Mouse (Mus musculus): ENCODE measurements around the gene Fmn2. TPM values are rescaled to one million over a fixed set of nuclear protein-coding genes. Genes with fewer than 3 reads are reported as not detected.

Gene Fmn2
- polyA plus RNA-seq, 1 experiment from 2014 or later = 5.6 TPM

DNA sequence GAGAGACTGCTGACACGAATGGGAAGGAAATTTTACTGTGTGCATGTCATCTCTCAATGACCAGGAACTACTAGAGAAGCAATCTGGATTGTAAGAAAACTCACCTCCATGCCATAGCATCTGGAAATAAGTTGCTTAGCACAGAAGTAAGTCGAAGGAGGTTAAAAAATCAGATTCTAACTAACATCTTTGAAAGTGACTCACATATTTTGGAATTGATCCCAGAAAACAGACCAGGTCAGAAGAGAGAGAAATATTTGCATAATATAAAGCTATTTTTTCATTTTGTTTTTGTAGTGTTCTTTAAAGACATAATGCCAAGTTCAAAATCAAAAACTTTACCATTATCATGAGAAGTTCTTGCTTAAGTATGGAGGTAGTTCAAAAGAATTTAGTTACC is 187.7 kb downstream of the Fmn2 start:
- no peaks in the 10 kb centered on the region for H3K4me1 ChIP-seq
- H3K27me3 ChIP-seq (ENCODE audit: low read depth, poor library complexity, severe bottlenecking) = no peaks in the 10 kb centered on the region
- H3K9me3 ChIP-seq (replicated peaks) = no peaks in the 10 kb centered on the region
- no peak for DNase-seq (ENCODE audit: low spot score)
- H3K4me3 ChIP-seq = no peak overlapping the region
- 91% methylated on average over 2 of the region's 2 CpGs for WGBS
- no peaks in the 10 kb centered on the region for H3K36me3 ChIP-seq
- H3K27ac ChIP-seq (replicated peaks) = no peak overlapping the region

DNA sequence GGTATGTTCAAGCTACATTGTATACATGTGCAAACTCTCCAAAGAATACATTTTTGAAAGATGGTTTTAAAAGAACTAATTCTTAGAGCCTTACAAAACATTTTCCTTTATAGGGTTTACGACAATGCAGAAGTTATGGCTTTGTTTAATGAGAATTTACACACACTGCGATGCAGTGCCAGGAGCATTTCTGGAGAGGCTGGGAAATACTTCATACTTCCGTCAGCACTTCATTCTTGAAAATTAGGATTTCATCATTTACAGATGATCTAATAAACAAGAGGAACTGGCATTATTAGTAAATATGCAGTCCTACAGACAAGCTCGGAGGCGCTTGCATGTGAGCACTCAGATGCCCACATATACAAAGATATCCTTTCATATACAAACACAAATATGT is 199.2 kb downstream of the Fmn2 start:
- no peak overlapping the region for H3K27ac ChIP-seq (replicated peaks)
- H3K27me3 ChIP-seq (ENCODE audit: low read depth, poor library complexity, severe bottlenecking) = no peaks in the 10 kb centered on the region
- no peak for DNase-seq (ENCODE audit: low spot score)
- no peak overlapping the region for H3K4me3 ChIP-seq
- no peaks in the 10 kb centered on the region for H3K9me3 ChIP-seq (replicated peaks)
- H3K4me1 ChIP-seq = no peaks in the 10 kb centered on the region
- peaks cover 54% of the 10 kb centered on the region for H3K36me3 ChIP-seq
- WGBS = 96% methylated on average over 5 of the region's 5 CpGs

DNA sequence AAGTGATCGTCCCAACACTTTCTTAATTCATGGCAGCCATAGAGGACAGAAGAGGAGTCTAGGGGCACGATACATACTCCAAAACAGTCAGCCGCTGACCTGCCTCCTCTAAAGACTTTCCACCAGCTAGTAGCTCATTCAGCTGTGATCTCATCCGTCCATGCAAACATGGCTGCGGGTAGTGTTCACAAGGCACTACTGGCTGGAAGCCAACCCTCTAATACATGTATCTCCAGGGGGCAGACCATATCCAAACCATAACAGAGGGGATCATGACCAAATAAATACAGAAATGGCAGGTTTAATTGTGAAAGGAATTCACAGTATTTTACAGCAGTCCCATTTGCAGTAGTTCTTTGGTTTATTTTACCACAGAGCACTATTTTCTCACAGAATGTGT is 200.2 kb downstream of the Fmn2 start:
- H3K4me3 ChIP-seq = no peak overlapping the region
- no peaks in the 10 kb centered on the region for H3K27me3 ChIP-seq (ENCODE audit: low read depth, poor library complexity, severe bottlenecking)
- H3K36me3 ChIP-seq = peaks cover 55% of the 10 kb centered on the region
- no peak for DNase-seq (ENCODE audit: low spot score)
- H3K4me1 ChIP-seq = no peaks in the 10 kb centered on the region
- H3K9me3 ChIP-seq (replicated peaks) = no peaks in the 10 kb centered on the region
- H3K27ac ChIP-seq (replicated peaks) = no peak overlapping the region
- 93% methylated on average over 5 of the region's 5 CpGs for WGBS

DNA sequence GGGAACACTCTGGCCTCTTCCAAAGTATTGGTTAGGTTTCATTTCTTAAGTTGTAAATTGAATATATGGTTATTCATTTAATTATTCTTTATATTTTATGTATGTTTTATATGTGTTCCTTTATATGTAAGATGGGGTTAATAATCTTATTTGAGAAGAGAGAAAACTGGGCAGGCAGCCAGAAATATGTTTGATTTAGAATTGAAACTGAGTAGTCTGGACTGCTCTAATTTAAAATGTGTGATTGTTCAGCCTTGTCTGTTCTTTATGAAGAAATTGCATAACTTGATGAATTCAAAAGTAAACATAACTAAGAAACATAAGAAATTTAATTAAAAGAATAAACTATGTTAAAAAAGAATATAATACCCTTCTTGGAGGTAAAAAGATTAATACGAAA is 202.3 kb downstream of the Fmn2 start:
- H3K4me1 ChIP-seq = no peaks in the 10 kb centered on the region
- H3K27me3 ChIP-seq (ENCODE audit: low read depth, poor library complexity, severe bottlenecking) = no peaks in the 10 kb centered on the region
- WGBS = 98% methylated on average over 1 of the region's 1 CpGs
- H3K9me3 ChIP-seq (replicated peaks) = no peaks in the 10 kb centered on the region
- DNase-seq (ENCODE audit: low spot score) = no peak
- H3K4me3 ChIP-seq = no peak overlapping the region
- H3K36me3 ChIP-seq = peaks cover 49% of the 10 kb centered on the region
- no peak overlapping the region for H3K27ac ChIP-seq (replicated peaks)

DNA sequence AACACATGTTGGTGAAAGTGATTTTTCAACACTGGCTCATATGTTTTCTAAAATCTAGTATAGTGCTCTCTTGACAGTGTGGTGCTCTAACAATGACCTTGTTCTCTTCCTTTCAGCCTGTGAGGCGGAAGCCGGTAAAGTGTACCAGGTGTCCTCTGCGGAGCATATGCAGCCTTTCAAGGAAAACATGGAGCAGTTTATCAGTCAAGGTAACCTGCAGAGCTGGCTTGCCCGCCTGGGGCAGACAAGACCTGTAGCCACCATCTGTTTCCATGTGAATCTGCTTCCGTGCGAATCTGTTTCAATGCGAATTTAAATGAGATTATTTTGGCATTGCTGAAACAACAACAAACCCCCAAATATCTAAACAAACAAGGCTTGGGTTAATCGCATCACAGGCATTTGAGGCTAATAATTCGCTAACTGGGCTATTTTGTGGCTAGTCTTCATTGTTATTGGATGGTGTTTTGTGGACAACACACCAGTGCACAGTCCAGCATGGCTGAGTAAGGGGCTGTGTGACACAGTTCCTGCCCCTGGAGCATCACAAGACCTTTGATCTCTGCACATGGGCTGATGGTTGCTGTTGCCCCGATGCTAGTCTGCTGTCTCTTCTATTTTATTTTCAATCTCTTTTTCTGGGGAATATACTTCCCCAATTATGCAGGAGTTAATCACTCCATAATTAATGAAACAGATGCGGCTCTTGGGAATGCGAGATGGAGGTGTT is 218.3 kb downstream of the Fmn2 start:
- WGBS = 94% methylated on average over 12 of the region's 12 CpGs
- H3K36me3 ChIP-seq = peaks cover 45% of the 10 kb centered on the region
- no peaks in the 10 kb centered on the region for H3K4me1 ChIP-seq
- H3K27me3 ChIP-seq (ENCODE audit: low read depth, poor library complexity, severe bottlenecking) = no peaks in the 10 kb centered on the region
- H3K9me3 ChIP-seq (replicated peaks) = no peaks in the 10 kb centered on the region
- no peak overlapping the region for H3K27ac ChIP-seq (replicated peaks)
- no peak for DNase-seq (ENCODE audit: low spot score)
- no peak overlapping the region for H3K4me3 ChIP-seq

DNA sequence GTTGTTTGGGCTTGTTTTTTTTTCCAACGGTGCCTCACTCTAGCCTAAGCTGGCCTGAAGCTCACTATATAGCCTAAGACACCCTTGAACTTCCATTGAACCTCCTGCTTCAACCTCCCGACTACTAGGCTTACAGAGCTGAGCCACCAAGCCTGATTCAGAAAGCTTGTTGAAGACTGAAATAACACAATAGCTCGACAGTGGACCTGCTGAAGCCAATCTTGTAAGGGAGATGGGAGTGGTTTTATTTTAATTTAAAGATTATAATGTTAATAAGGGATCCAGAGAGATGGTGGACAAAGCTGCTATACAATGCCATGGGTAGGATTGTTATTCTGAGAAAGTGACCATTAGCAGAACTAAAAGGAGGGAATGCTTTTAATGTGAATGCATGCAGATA is 227.1 kb downstream of the Fmn2 start:
- Histone ChIP-seq H3K4me3 (no peak overlapping the region), H3K27me3 (ENCODE audit: low read depth, poor library complexity, severe bottlenecking) (no peaks in the 10 kb centered on the region), H3K9me3 (replicated peaks) (no peaks in the 10 kb centered on the region), H3K36me3 (peaks cover 9% of the 10 kb centered on the region), H3K27ac (replicated peaks) (no peak overlapping the region), H3K4me1 (no peaks in the 10 kb centered on the region)
- 78% methylated on average over 3 of the region's 3 CpGs for WGBS
- no peak for DNase-seq (ENCODE audit: low spot score)

DNA sequence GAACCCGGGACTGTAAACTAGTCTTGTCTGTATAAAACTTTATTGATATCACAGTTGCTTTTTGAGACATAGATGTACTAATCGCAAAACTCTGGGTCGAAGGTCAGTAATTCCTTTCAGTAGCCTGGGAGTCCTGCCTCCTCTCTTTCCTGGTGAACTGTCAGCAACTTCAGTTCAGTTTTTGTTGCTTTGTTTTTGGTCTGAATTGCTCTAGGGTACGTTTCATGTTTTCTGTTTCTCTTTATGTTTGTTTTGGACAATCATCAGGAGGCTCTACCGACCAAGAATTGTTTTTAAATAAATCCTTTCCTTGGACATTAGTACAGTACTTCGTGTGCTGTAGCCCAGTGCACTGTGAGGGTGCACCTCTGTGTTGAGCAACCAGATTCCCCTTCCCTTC is 231.1 kb downstream of the Fmn2 start:
- Histone ChIP-seq H3K9me3 (replicated peaks) (no peaks in the 10 kb centered on the region), H3K4me1 (no peaks in the 10 kb centered on the region), H3K27me3 (ENCODE audit: low read depth, poor library complexity, severe bottlenecking) (no peaks in the 10 kb centered on the region), H3K36me3 (no peaks in the 10 kb centered on the region), H3K4me3 (no peak overlapping the region), H3K27ac (replicated peaks) (no peak overlapping the region)
- WGBS = 83% methylated on average over 6 of the region's 6 CpGs
- no peak for DNase-seq (ENCODE audit: low spot score)

DNA sequence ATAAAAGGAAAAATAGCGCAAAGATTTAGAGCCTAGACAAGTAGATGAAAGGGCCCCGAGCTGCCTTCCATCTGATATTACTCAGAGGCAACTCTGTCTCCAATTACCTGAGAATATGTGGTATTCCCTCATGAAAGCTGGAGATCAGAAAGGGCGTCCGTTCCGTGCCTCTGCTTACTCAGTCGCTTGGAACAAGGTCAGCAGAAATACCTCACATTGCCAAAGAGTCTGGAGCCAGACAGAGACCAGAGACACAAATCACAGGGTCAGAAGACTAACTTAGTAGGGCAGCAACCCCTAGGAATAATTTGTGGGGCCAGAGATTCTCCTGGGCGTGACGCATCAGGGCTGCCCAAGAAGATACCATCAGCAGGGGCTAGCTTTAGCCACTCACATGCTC is 237.3 kb downstream of the Fmn2 start:
- Histone ChIP-seq H3K27me3 (ENCODE audit: low read depth, poor library complexity, severe bottlenecking) (no peaks in the 10 kb centered on the region), H3K27ac (replicated peaks) (no peak overlapping the region), H3K36me3 (no peaks in the 10 kb centered on the region), H3K4me1 (no peaks in the 10 kb centered on the region), H3K9me3 (replicated peaks) (no peaks in the 10 kb centered on the region), H3K4me3 (no peak overlapping the region)
- WGBS = 84% methylated on average over 8 of the region's 8 CpGs
- no peak for DNase-seq (ENCODE audit: low spot score)

DNA sequence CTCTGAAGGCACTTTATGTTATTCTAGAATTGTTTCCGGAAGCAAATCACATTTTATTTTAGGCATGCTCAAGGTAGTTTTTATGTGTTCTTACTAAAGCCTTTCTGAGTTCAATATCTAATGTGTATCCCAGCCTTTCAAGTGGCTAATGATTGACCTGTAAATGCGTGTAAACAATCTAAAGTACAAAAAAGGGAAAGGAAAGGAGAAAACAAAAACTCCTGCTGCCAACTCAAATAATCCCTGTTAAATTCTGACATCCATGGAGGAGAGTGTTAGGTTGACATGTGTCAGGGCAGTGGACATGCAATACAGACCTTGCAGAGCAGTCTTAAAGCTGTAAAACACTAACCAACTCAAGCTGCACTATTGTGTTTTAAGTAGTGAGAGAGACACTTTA is 241.0 kb downstream of the Fmn2 start:
- 83% methylated on average over 2 of the region's 2 CpGs for WGBS
- Histone ChIP-seq H3K4me3 (no peak overlapping the region), H3K36me3 (peaks cover 7% of the 10 kb centered on the region; the same call in 1 of the 2 replicates), H3K27ac (replicated peaks) (no peak overlapping the region), H3K27me3 (ENCODE audit: low read depth, poor library complexity, severe bottlenecking) (no peaks in the 10 kb centered on the region), H3K4me1 (0 out of 2 replicates have a peak, but pooled peaks cover 2% of the 10 kb centered on the region), H3K9me3 (replicated peaks) (no peaks in the 10 kb centered on the region)
- no peak for DNase-seq (ENCODE audit: low spot score)

DNA sequence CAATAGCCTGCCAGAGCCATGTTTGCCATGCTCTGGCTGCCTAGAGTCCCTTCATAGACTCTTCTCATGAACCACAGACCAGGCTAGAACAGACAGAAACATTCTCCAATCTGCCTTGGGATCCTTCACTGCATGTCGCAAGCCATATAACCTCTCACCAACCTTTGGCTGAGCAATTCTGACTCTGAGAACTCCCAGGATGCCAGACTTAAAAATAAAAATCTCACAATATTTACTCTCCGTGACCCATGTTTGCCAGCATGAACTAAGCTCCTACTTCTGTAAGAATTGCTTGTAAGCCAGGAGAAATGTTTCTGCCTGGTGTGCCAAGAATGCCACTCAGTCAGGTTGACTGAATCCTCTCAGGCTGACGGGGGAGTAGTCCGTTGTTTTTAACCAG is 246.9 kb downstream of the Fmn2 start:
- Histone ChIP-seq H3K27ac (replicated peaks) (no peak overlapping the region), H3K4me3 (no peak overlapping the region), H3K27me3 (ENCODE audit: low read depth, poor library complexity, severe bottlenecking) (no peaks in the 10 kb centered on the region), H3K36me3 (peaks cover 7% of the 10 kb centered on the region; the same call in 1 of the 2 replicates), H3K4me1 (0 out of 2 replicates have a peak, but pooled peaks cover 7% of the 10 kb centered on the region), H3K9me3 (replicated peaks) (no peaks in the 10 kb centered on the region)
- DNase-seq (ENCODE audit: low spot score) = no peak
- WGBS = 92% methylated on average over 4 of the region's 4 CpGs

DNA sequence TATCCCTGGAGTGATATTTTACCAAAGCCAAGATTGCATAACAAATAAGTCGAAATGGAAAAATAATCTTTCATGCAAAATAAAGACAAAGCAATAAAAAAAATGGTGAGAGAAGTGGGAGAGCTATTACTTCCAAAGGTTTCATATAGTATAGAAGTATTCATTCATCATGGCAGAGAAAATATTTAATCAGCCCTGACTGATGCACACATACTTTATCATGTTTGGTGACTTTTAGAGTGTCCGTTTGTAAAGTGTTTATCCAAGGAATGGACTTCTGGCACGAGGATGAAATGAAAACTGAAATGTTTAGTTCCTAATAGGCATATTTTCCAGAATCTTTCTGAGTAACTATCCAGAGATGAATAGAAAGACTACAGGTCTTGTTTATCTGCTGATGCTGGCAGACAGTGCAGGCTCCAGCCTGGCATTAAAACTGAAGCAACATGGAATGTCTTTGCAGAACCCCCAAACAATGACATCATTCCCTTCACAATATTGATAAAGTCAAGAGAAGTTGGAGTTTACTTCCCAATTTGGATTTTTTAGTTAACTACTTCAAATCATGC is 249.4 kb downstream of the Fmn2 start:
- DNase-seq (ENCODE audit: low spot score) = no peak
- peaks cover 7% of the 10 kb centered on the region; the same call in 1 of the 2 replicates for H3K36me3 ChIP-seq
- 0 out of 2 replicates have a peak, but pooled peaks cover 7% of the 10 kb centered on the region for H3K4me1 ChIP-seq
- H3K27me3 ChIP-seq (ENCODE audit: low read depth, poor library complexity, severe bottlenecking) = no peaks in the 10 kb centered on the region
- WGBS = 84% methylated on average over 3 of the region's 3 CpGs
- no peaks in the 10 kb centered on the region for H3K9me3 ChIP-seq (replicated peaks)
- no peak overlapping the region for H3K4me3 ChIP-seq
- no peak overlapping the region for H3K27ac ChIP-seq (replicated peaks)

DNA sequence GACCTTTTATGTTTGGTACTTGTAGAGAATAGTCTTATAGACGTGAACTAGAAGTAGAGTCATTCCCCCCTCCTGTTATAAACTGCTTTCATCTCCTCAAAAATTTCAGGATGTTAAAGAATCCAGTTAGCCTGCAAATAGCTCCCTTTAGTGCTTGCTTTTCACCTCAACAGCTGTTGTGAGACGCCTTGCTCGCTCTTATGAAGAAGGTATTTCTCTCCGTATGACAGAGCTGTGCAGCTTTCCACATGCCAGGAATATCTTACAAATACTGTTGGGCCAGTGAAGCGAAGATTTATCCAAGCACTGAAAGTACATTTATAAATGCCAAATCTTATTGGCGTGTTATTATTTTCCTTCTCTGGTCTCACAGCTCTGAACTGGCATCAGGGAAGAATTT is 257.7 kb downstream of the Fmn2 start:
- Histone ChIP-seq H3K27me3 (ENCODE audit: low read depth, poor library complexity, severe bottlenecking) (no peaks in the 10 kb centered on the region), H3K36me3 (no peaks in the 10 kb centered on the region; the same call in 1 of the 2 replicates), H3K4me1 (peaks cover 11% of the 10 kb centered on the region; the same call in 1 of the 2 replicates), H3K4me3 (no peak overlapping the region), H3K9me3 (replicated peaks) (no peaks in the 10 kb centered on the region), H3K27ac (replicated peaks) (no peak overlapping the region)
- 78% methylated on average over 6 of the region's 6 CpGs for WGBS
- no peak for DNase-seq (ENCODE audit: low spot score)

DNA sequence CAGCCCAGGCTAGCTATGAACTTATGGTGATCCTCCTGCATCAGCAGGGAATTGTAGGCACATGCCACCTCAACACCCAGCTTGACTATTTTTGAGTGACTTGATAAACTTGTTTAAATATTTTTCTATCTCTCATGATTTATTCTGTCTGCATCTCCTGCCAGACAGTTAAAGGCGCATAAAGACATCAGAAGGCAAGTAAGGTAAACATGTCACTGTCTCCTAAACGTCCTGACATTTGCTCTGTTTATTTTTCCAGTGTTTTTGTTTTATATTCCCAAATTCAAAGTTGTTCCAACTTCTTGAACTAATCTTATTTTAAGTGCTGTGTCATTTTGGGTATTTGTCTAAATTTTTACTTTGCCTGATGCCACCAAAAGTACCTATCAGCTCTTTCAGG is 264.1 kb downstream of the Fmn2 start:
- H3K36me3 ChIP-seq = no peaks in the 10 kb centered on the region; the same call in 1 of the 2 replicates
- no peak overlapping the region for H3K4me3 ChIP-seq
- H3K27ac ChIP-seq (replicated peaks) = no peak overlapping the region
- peaks cover 2% of the 10 kb centered on the region; the same call in 1 of the 2 replicates for H3K4me1 ChIP-seq
- H3K9me3 ChIP-seq (replicated peaks) = no peaks in the 10 kb centered on the region
- WGBS = 72% methylated on average over 2 of the region's 2 CpGs
- DNase-seq (ENCODE audit: low spot score) = no peak
- H3K27me3 ChIP-seq (ENCODE audit: low read depth, poor library complexity, severe bottlenecking) = no peaks in the 10 kb centered on the region
